Mouse (Mus musculus) embryo, embryonic 11 days (tissue): ENCODE results near the gene Isg20l2.

Experiments
- DNase-seq: peaks from one replicate; pipeline ENCODE4 v3.0.0-alpha.2; 2015

The Isg20l2 gene

GRCm38 (mm10) chr3:87948378-87949265, 18.5 kb downstream of the Isg20l2 start, which contains the start of gene Crabp2:
Crabp2 (plus strand) TSS chr3:87948666.
- DNase-seq: peak; percentile 86

- peak; percentile 76 for DNase-seq
These were observed 19.3 kb downstream of the Isg20l2 start for GRCm38 (mm10) chr3:87949266-87949954.

- DNase-seq: peak; percentile 75
These were observed 19.9 kb downstream of the Isg20l2 start for GRCm38 (mm10) chr3:87949955-87950515.

GRCm38 (mm10) chr3:87951946-87952345, 21.8 kb downstream of the Isg20l2 start:
- DNase-seq: peak; percentile 25

GRCm38 (mm10) chr3:87952440-87952839, 22.3 kb downstream of the Isg20l2 start:
- peak; percentile 69 for DNase-seq

- peak; percentile 55 for DNase-seq
These were observed 27.9 kb downstream of the Isg20l2 start for GRCm38 (mm10) chr3:87958056-87958455.

GRCm38 (mm10) chr3:87958476-87958875, 28.4 kb downstream of the Isg20l2 start:
- no peak for DNase-seq

- DNase-seq: peak; percentile 66
These were observed 28.9 kb downstream of the Isg20l2 start for GRCm38 (mm10) chr3:87958967-87959366.

- DNase-seq: no peak
These were observed 29.3 kb downstream of the Isg20l2 start for GRCm38 (mm10) chr3:87959371-87959770.

- DNase-seq: no peak
These were observed 30.1 kb downstream of the Isg20l2 start for GRCm38 (mm10) chr3:87960191-87960585.

- peak; percentile 98 for DNase-seq
These were observed 30.6 kb downstream of the Isg20l2 start for GRCm38 (mm10) chr3:87960586-87961191.

- peak; percentile 87 for DNase-seq
These were observed 40.2 kb downstream of the Isg20l2 start for GRCm38 (mm10) chr3:87970184-87970938.

GRCm38 (mm10) chr3:87970939-87971488, 40.9 kb downstream of the Isg20l2 start, which contains the start of gene Nes:
Nes (plus strand) TSS chr3:87971078.
- DNase-seq: peak; percentile 95

- DNase-seq: peak; percentile 60
These were observed 41.5 kb downstream of the Isg20l2 start for GRCm38 (mm10) chr3:87971489-87972202.

GRCm38 (mm10) chr3:87972203-87972664, 42.1 kb downstream of the Isg20l2 start:
- DNase-seq: peak; percentile 66

GRCm38 (mm10) chr3:87972776-87973175, 42.7 kb downstream of the Isg20l2 start:
- DNase-seq: peak; percentile 47

- no peak for DNase-seq
These were observed 43.7 kb downstream of the Isg20l2 start for GRCm38 (mm10) chr3:87973593-87974380.

GRCm38 (mm10) chr3:87974381-87974987, 44.4 kb downstream of the Isg20l2 start:
- peak; percentile 91 for DNase-seq

GRCm38 (mm10) chr3:87979493-87979892, 49.4 kb downstream of the Isg20l2 start:
- no peak for DNase-seq

GRCm38 (mm10) chr3:87980085-87980484, 50.0 kb downstream of the Isg20l2 start:
- no peak for DNase-seq
